Mouse (Mus musculus) neutrophil, adult 5-6 weeks (primary cell): ENCODE results near the gene Lrr1. TPM values are rescaled to one million over a fixed set of nuclear protein-coding genes. Genes with fewer than 3 reads are reported as not detected.

ENCODE experiments used
- ATAC-seq: fragments of 151-379, 151-347 bp; 2 replicates; pipeline ENCODE4 v1.8.0; 2017; ENCODE audit warnings: mild to moderate bottlenecking, moderate TSS enrichment; ENCODE audit not compliant: insufficient number of reproducible peaks, poor library complexity, low FRiP score, severe bottlenecking; ENCODE audit errors: extremely low read depth
- total RNA-seq: library from RNA; stranded (forward); fragments of 200-1000 nt; gene quantifications from 2 replicates; pipeline ENCODE4 v1.2.3, GENCODE M21; 2017

Lrr1 gene
- total RNA-seq, 1 experiment from 2014 or later: not detected

GRCm38 (mm10) chr12:69192637-69193036 lies 24.0 kb downstream of the Lrr1 start:
- no peak for ATAC-seq

GRCm38 (mm10) chr12:69196444-69197377 lies 28.1 kb downstream of the Lrr1 start, which contains the start of gene Gm49383:
Gene Gm49383 (minus strand): TSS chr12:69197104.
- peak; percentile 73 for ATAC-seq

- peak; percentile 55 for ATAC-seq
Observed at GRCm38 (mm10) chr12:69197378-69198163, 29.0 kb downstream of the Lrr1 start.

GRCm38 (mm10) chr12:69198164-69198535 lies 29.5 kb downstream of the Lrr1 start, which contains the start of gene Dnaaf2:
Gene Dnaaf2 (minus strand): TSS chr12:69198429.
- ATAC-seq: 0 out of 2 replicates have a peak, but pooled peaks have one; percentile 7

- no peak for ATAC-seq
Observed at GRCm38 (mm10) chr12:69198985-69199384, 30.4 kb downstream of the Lrr1 start.

- ATAC-seq: no peak
Observed at GRCm38 (mm10) chr12:69204052-69204833, 35.6 kb downstream of the Lrr1 start, which contains the start of gene Gm49384. Gene Gm49384 (minus strand): TSS chr12:69204267.

- ATAC-seq: no peak
Observed at GRCm38 (mm10) chr12:69207396-69207795, 38.8 kb downstream of the Lrr1 start.

GRCm38 (mm10) chr12:69207926-69208325 lies 39.3 kb downstream of the Lrr1 start:
- ATAC-seq: no peak

- ATAC-seq: no peak
Observed at GRCm38 (mm10) chr12:69208520-69208919, 39.9 kb downstream of the Lrr1 start.

- ATAC-seq: no peak
Observed at GRCm38 (mm10) chr12:69210056-69210979, 41.7 kb downstream of the Lrr1 start.

- ATAC-seq: no peak
Observed at GRCm38 (mm10) chr12:69211057-69211456, 42.4 kb downstream of the Lrr1 start.

GRCm38 (mm10) chr12:69213186-69213777 lies 44.7 kb downstream of the Lrr1 start:
- ATAC-seq: no peak

- ATAC-seq: no peak
Observed at GRCm38 (mm10) chr12:69214393-69214792, 45.8 kb downstream of the Lrr1 start.

- ATAC-seq: no peak
Observed at GRCm38 (mm10) chr12:69215000-69215785, 46.6 kb downstream of the Lrr1 start.

GRCm38 (mm10) chr12:69216587-69216986 lies 48.0 kb downstream of the Lrr1 start:
- ATAC-seq: no peak

- ATAC-seq: no peak
Observed at GRCm38 (mm10) chr12:69220613-69221277, 52.1 kb downstream of the Lrr1 start.
